Mouse (Mus musculus): ENCODE measurements around the gene Kdm5b. TPM values are rescaled to one million over a fixed set of nuclear protein-coding genes. Genes with fewer than 3 reads are reported as not detected.

The Kdm5b gene
- 20.0 TPM for polyA plus RNA-seq (2015; fragmentation: Illumina TruSeq; extraction: RNeasy Lipid Tissue Mini Kit (QIAGEN cat#74804); ENCODE audit: low read depth, low replicate concordance)

DNA sequence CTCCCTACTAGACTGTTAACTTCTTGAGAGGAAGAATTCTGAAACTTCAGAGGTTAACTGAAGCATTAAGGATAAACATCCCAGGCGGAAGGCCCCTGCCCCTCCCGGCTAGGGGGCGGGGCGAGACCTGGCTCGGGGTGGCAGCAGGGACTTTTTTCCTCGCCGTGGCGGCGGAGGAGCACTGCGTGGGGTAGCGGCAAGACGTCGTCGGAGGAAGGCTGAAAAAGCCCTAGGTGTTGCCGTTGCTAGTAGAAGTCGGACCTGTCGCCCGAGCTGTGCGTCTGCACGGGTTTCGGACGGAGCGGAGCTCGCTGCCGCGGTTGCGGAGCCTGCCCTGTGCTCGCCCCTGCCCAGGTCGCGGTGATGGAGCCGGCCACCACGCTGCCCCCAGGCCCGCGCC, at the start of gene Kdm5b:
TSS of gene Kdm5b (plus strand) at position 196 of the 400 bp plus-strand sequence.

DNA sequence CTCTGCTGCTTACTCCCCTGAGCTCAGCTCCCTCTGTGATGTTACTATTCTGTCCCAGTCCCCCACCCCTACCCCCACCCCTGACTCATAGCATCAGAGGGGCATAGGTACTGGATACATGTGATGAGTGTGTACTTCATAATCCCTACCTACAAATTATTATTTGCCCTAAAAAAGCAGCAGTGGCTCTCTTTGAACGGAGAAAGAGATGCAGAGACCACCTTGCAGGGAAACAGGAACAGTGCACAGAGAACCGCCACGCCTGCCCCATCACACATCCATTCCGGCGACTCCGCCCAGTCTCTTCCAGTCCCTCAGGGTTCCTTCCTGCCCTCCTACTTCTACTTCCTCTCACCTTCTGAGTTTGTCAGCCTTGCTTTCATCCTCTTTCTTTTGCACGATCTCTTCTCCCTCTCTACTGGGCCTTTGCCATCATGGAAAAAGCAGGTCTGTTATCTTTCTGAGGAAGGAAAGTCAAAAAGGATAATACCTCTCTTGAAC, 10.3 kb upstream of the Kdm5b start, which contains the start of gene Mgat4e:
TSS of gene Mgat4e (minus strand) at position 51 of the 501 bp plus-strand sequence.

DNA sequence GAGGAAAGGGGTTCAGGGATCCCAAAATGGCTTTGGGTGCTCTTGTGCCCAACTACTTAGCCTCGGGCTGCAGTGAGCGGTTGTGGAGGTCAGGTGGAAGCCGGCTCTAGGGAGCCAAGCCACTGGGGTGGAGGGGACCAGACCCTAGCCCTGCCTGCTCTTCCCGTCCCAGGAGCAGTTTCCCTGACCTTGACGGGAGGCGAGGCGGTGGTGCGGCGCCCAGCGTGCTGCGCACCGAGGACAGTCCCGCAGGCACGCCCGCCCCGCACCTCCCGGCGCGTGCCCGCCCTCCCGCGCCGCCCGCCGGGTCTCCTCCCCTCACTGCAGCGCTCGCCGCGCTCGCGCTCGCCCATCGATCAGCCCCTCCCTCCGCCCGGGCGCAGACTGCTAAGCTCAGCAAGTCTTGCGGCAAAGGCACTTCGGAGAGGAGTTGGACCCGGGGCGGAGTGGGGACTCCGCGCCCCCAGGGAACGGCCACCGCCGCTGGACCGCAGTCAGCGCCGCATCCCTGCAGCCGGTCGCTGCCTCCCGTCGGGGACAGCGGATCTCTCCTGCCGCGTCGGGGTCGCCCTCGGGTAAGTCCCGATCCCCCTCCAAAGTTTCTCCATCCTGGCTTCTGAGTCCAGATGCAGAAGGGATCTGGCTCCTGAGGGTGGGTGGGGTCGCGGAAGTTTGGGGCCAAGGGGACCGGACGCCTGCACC, 86.4 kb downstream of the Kdm5b start, which contains the start of gene Syt2:
TSS of gene Syt2 (plus strand) at position 417 of the 702 bp plus-strand sequence.

Other genes with a start within 250 kb of the Kdm5b start
- gene Ppfia4, start 227.2 kb upstream of the Kdm5b start, polyA plus RNA-seq (2015; fragmentation: Illumina TruSeq; extraction: RNeasy Lipid Tissue Mini Kit (QIAGEN cat#74804); ENCODE audit: low read depth, low replicate concordance) = 32.8 TPM
- gene Tmem183a, start 198.2 kb upstream of the Kdm5b start, polyA plus RNA-seq (2015; fragmentation: Illumina TruSeq; extraction: RNeasy Lipid Tissue Mini Kit (QIAGEN cat#74804); ENCODE audit: low read depth, low replicate concordance) = 54.9 TPM
- gene 4933406M09Rik, start 174.2 kb upstream of the Kdm5b start, polyA plus RNA-seq (2015; fragmentation: Illumina TruSeq; extraction: RNeasy Lipid Tissue Mini Kit (QIAGEN cat#74804); ENCODE audit: low read depth, low replicate concordance) = not detected
- 23.7 TPM for gene Cyb5r1, start 154.6 kb upstream of the Kdm5b start, polyA plus RNA-seq (2015; fragmentation: Illumina TruSeq; extraction: RNeasy Lipid Tissue Mini Kit (QIAGEN cat#74804); ENCODE audit: low read depth, low replicate concordance)
- gene Adipor1, start 144.8 kb upstream of the Kdm5b start, polyA plus RNA-seq (2015; fragmentation: Illumina TruSeq; extraction: RNeasy Lipid Tissue Mini Kit (QIAGEN cat#74804); ENCODE audit: low read depth, low replicate concordance) = 53.6 TPM
- 30.5 TPM for gene Klhl12, start 104.6 kb upstream of the Kdm5b start, polyA plus RNA-seq (2015; fragmentation: Illumina TruSeq; extraction: RNeasy Lipid Tissue Mini Kit (QIAGEN cat#74804); ENCODE audit: low read depth, low replicate concordance)
- gene Rabif, start 65.5 kb upstream of the Kdm5b start, polyA plus RNA-seq (2015; fragmentation: Illumina TruSeq; extraction: RNeasy Lipid Tissue Mini Kit (QIAGEN cat#74804); ENCODE audit: low read depth, low replicate concordance) = 31.2 TPM
- gene Mgat4e, start 10.5 kb upstream of the Kdm5b start, polyA plus RNA-seq (2015; fragmentation: Illumina TruSeq; extraction: RNeasy Lipid Tissue Mini Kit (QIAGEN cat#74804); ENCODE audit: low read depth, low replicate concordance) = not detected
- 45.1 TPM for gene Syt2, start 86.5 kb downstream of the Kdm5b start, polyA plus RNA-seq (2015; fragmentation: Illumina TruSeq; extraction: RNeasy Lipid Tissue Mini Kit (QIAGEN cat#74804); ENCODE audit: low read depth, low replicate concordance)

Measured in brain, adult 10 weeks (tissue).